Mouse (Mus musculus) lung, embryonic 14.5 days (tissue): ENCODE data around the gene Zdhhc9. TPM values are rescaled to one million over a fixed set of nuclear protein-coding genes. Genes with fewer than 3 reads are reported as not detected.

Source experiments
- ATAC-seq: fragments of 200-750 bp; cut with Nextera tagmentation; 2 replicates; pipeline ENCODE4 v1.8.0; 2017; ENCODE audit warnings: mild to moderate bottlenecking, moderate TSS enrichment, moderate library complexity; ENCODE audit not compliant: insufficient read depth
- DNase-seq: peaks from one replicate; pipeline ENCODE4 v3.0.0-alpha.2; 2015
- H3K27ac ChIP-seq: fragments of 300-500 bp; sonication (generic); 2 replicates; pipeline ENCODE4 v1.5.1; 2014; ENCODE audit warnings: low read depth, mild to moderate bottlenecking, moderate library complexity
- H3K27me3 ChIP-seq: fragments of 300-500 bp; sonication (generic); 2 replicates; pipeline ENCODE4 v1.6.1; 2014; ENCODE audit warnings: low read length, control low read depth; ENCODE audit not compliant: insufficient read depth
- H3K36me3 ChIP-seq: fragments of 300-500 bp; sonication (generic); 2 replicates; pipeline ENCODE4 v1.6.1; 2014; ENCODE audit warnings: control low read depth; ENCODE audit not compliant: insufficient read depth
- H3K4me1 ChIP-seq: fragments of 300-500 bp; sonication (generic); 2 replicates; pipeline ENCODE4 v1.6.1; 2014; ENCODE audit warnings: antibody characterized with exemption, control low read depth; ENCODE audit not compliant: insufficient read depth
- H3K4me2 ChIP-seq: fragments of 300-500 bp; sonication (generic); 2 replicates; pipeline ENCODE4 v1.6.1; 2014; ENCODE audit warnings: mild to moderate bottlenecking
- H3K4me3 ChIP-seq: fragments of 300-500 bp; sonication (generic); 2 replicates; pipeline ENCODE4 v1.5.1; 2014; ENCODE audit warnings: low read depth, low read length
- H3K9ac ChIP-seq: fragments of 300-500 bp; sonication (generic); 2 replicates; pipeline ENCODE4 v1.6.1; 2014
- H3K9me3 ChIP-seq: fragments of 300-500 bp; sonication (generic); 2 replicates; pipeline ENCODE4 v1.6.1; 2016; ENCODE audit warnings: low read depth, low read length, control low read depth
- CTCF ChIP-seq: IDR thresholded peaks from 2 replicates; pipeline ENCODE4 v1.5.1; 2016; ENCODE audit warnings: antibody characterized with exemption, low read depth
- WGBS: fragments of 180-500 bp; shearing (Covaris S2); extraction: QIAGEN DNeasy Blood & Tissue Kit; methylation state at CpG from one replicate; pipeline ENCODE4 v1.1.7; 2014; 5-methylcytosine and 5-hydroxymethylcytosine counted together
- polyA plus RNA-seq: library from polyadenylated mRNA; unstranded; fragments of >200 nt; fragmentation: Nextera tagmentation; extraction: Ambion mirVana; gene quantifications from 2 replicates; pipeline ENCODE4 v1.2.1, GENCODE M21; 2014

The Zdhhc9 gene
- polyA plus RNA-seq, 1 experiment from 2014 or later = 5.1 TPM

- H3K9me3 ChIP-seq = no peaks in the 10 kb centered on the region
- no peak for ATAC-seq
- no peak overlapping the region for H3K27ac ChIP-seq
- H3K4me2 ChIP-seq = no peak overlapping the region
- H3K36me3 ChIP-seq = no peaks in the 10 kb centered on the region
- H3K9ac ChIP-seq = no peak overlapping the region
- H3K27me3 ChIP-seq = no peaks in the 10 kb centered on the region
- no peaks in the 10 kb centered on the region for H3K4me1 ChIP-seq
- TF ChIP-seq CTCF = no peak
- DNase-seq = no peak
- 85% methylated on average over 2 of the region's 3 CpGs for WGBS
- no peak overlapping the region for H3K4me3 ChIP-seq
Measured at GRCm38 (mm10) chrX:48200699-48201098, 8.0 kb downstream of the Zdhhc9 start.

- no peak for ATAC-seq
- DNase-seq = no peak
- Histone ChIP-seq H3K4me1 (no peaks in the 10 kb centered on the region), H3K27ac (no peak overlapping the region), H3K9me3 (no peaks in the 10 kb centered on the region), H3K4me3 (no peak overlapping the region), H3K36me3 (no peaks in the 10 kb centered on the region), H3K9ac (no peak overlapping the region), H3K27me3 (no peaks in the 10 kb centered on the region), H3K4me2 (no peak overlapping the region)
- no peak for TF ChIP-seq CTCF
- WGBS = 82% methylated on average over 2 of the region's 2 CpGs
Measured at GRCm38 (mm10) chrX:48199026-48199425, 9.7 kb downstream of the Zdhhc9 start.

DNA sequence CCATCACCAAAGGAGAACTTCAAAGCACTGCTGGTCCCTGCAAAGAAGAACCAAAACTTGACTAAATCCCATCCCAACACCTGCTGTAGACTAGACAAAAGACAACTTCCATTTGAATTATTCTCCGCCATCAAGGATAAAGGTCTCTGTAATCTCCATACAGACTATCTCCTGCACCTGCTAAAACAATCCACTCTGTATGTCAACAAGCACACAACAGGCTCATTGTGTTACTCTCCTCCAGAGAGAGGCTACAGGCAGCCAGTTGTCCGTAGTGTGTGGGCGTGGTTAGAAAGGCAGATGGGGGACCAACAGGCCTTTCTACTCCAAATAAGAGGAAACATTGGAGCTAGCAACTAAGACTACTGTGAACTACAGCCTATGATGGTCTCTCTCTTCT, 10.8 kb downstream of the Zdhhc9 start:
- H3K36me3 ChIP-seq = no peaks in the 10 kb centered on the region
- no peak overlapping the region for H3K4me2 ChIP-seq
- 83% methylated on average over 3 of the region's 3 CpGs for WGBS
- H3K9ac ChIP-seq = no peak overlapping the region
- no peak overlapping the region for H3K4me3 ChIP-seq
- no peaks in the 10 kb centered on the region for H3K9me3 ChIP-seq
- H3K27me3 ChIP-seq = no peaks in the 10 kb centered on the region
- no peak for TF ChIP-seq CTCF
- H3K4me1 ChIP-seq = no peaks in the 10 kb centered on the region
- no peak for ATAC-seq
- no peak for DNase-seq
- no peak overlapping the region for H3K27ac ChIP-seq

GRCm38 (mm10) chrX:48193235-48194152, 15.2 kb downstream of the Zdhhc9 start:
- no peak for TF ChIP-seq CTCF
- WGBS = 51% methylated on average over 14 of the region's 14 CpGs
- Histone ChIP-seq H3K27ac (no peak overlapping the region), H3K4me2 (no peak overlapping the region), H3K27me3 (no peaks in the 10 kb centered on the region), H3K9me3 (no peaks in the 10 kb centered on the region), H3K4me1 (no peaks in the 10 kb centered on the region), H3K9ac (no peak overlapping the region), H3K4me3 (no peak overlapping the region), H3K36me3 (peaks cover 16% of the 10 kb centered on the region; the same call in 1 of the 2 replicates)
- ATAC-seq = peak; percentile 96
- peak; percentile 77 for DNase-seq

DNA sequence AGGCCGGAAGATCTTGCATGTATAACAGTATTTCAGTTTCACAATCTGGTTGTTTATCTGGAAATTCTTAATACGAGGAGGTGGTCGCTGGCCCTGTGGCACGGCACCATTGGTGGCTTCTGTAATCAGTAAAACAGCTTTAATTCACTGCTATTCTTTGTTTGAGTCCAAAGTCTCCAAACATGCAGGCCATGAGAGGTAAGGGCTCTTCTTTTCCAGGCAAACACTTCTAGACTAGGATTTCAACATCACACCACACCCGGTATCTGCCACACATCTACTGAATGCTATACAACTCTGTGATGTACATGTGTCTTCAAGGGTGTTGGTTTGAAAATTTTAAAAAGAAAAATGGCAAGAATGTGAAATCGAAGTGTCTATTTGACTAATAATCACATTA, 17.4 kb downstream of the Zdhhc9 start:
- Histone ChIP-seq H3K36me3 (peaks cover 16% of the 10 kb centered on the region; the same call in 1 of the 2 replicates), H3K4me3 (no peak overlapping the region), H3K9ac (no peak overlapping the region), H3K27me3 (no peaks in the 10 kb centered on the region), H3K9me3 (no peaks in the 10 kb centered on the region), H3K4me2 (no peak overlapping the region), H3K4me1 (no peaks in the 10 kb centered on the region), H3K27ac (no peak overlapping the region)
- WGBS = 86% methylated on average over 6 of the region's 6 CpGs
- no peak for DNase-seq
- no peak for ATAC-seq
- TF ChIP-seq CTCF = no peak

GRCm38 (mm10) chrX:48184703-48185102, 24.0 kb downstream of the Zdhhc9 start:
- WGBS = 67% methylated on average over 3 of the region's 3 CpGs
- H3K9ac ChIP-seq = no peak overlapping the region
- H3K4me2 ChIP-seq = no peak overlapping the region
- ATAC-seq = no peak
- TF ChIP-seq CTCF = no peak
- H3K36me3 ChIP-seq = peaks cover 6% of the 10 kb centered on the region; the same call in 1 of the 2 replicates
- no peaks in the 10 kb centered on the region for H3K9me3 ChIP-seq
- H3K4me3 ChIP-seq = no peak overlapping the region
- no peak for DNase-seq
- no peaks in the 10 kb centered on the region for H3K27me3 ChIP-seq
- H3K27ac ChIP-seq = no peak overlapping the region
- H3K4me1 ChIP-seq = no peaks in the 10 kb centered on the region

- Histone ChIP-seq H3K9ac (no peak overlapping the region), H3K27ac (no peak overlapping the region), H3K27me3 (no peaks in the 10 kb centered on the region), H3K9me3 (no peaks in the 10 kb centered on the region), H3K4me1 (no peaks in the 10 kb centered on the region), H3K4me2 (no peak overlapping the region), H3K36me3 (peaks cover 8% of the 10 kb centered on the region; the same call in 1 of the 2 replicates), H3K4me3 (no peak overlapping the region)
- WGBS = 80% methylated on average over 6 of the region's 6 CpGs
- ATAC-seq = no peak
- no peak for DNase-seq
- no peak for TF ChIP-seq CTCF
Measured at GRCm38 (mm10) chrX:48181844-48182243, 26.8 kb downstream of the Zdhhc9 start.
